10 mouse cellular contexts compared by ENCODE assay signal in the genomic region with DNA sequence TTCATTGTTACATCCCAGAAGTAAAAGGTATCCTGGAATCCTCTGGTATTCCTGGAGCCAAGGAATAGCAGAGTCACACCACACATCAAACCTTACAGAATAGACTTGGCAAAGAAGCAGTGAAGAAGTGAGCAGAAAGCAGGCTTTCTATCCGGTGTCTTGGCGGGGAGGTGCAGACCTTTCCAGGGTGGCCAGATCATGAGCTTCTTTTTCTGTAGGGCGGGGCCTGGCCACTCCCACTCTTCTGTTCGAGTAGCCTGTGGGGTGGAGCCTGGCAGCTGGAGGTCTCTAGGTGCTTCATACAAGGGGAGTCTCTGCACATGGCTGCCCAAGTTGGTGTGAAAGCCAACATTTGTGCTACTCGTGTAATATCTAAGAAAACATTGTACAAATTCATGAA. TPM values are rescaled to one million over a fixed set of nuclear protein-coding genes. Genes with fewer than 3 reads are reported as not detected.
DNase-seq lines count a peak whose midpoint lies in the region; ATAC-seq and TF ChIP-seq lines count a peak whose summit lies in the region.
"Had no signal": no experiment of that assay in that cellular context is flagged by ENCODE, and none has a peak within 500 bp of the region (broad histone marks: within the 10 kb centered on the region; RNA-seq: fewer than 3 reads in every experiment).

No protein-coding gene starts in this region.

- WGBS in midbrain, postnatal 0 days, result 25% methylated on average over 5 of the region's 5 CpGs

- H3K36me3 ChIP-seq in CH12.LX (replicated peaks in 1 of 2; ENCODE audit: control insufficient read depth in 1 of 2, insufficient read depth in 1 of 2, low read length in 1 of 2), result peaks cover 13 to 40% of the 10 kb centered on the region in 2 experiments
- H3K36me3 ChIP-seq in erythroblast, embryonic 14.5 days (ENCODE audit: control insufficient read depth), result peaks cover 44% of the 10 kb centered on the region
- H3K36me3 ChIP-seq in midbrain, postnatal 0 days (ENCODE audit: insufficient read depth, low read length), result no peaks in the 10 kb centered on the region

- in situ Hi-C loops in CH12.LX (cut with MboI; ENCODE audit: low pct_ligation_motif_present, low pct_unique_long_range_greater_than_20kb, low sequenced_read_pairs), result no loop called here

- no peak overlapping the region for H3K27ac ChIP-seq in CH12.LX (ENCODE audit: insufficient read depth, low read depth)
- no peak overlapping the region for H3K27ac ChIP-seq in midbrain, postnatal 0 days (ENCODE audit: low read depth, low read length)
- H3K27ac ChIP-seq: hindbrain, embryonic 14.5 days; limb, embryonic 15.5 days had no signal

- no peak overlapping the region for H3K4me3 ChIP-seq in CH12.LX (replicated peaks in 1 of 3; ENCODE audit: low read depth in 2 of 3, low read length in 2 of 3, poor library complexity in 1 of 3)
- peak overlapping the region; percentile 28 for H3K4me3 ChIP-seq in erythroblast, embryonic 14.5 days (replicated peaks)
- no peak overlapping the region for H3K4me3 ChIP-seq in midbrain, postnatal 0 days (ENCODE audit: low read depth, low read length)
- H3K4me3 ChIP-seq: limb, embryonic 15.5 days had no signal

- dilution Hi-C loops in CH12.LX (cut with MboI; ENCODE audit: extremely low pct_ligation_motif_present, extremely low pct_unique_long_range_greater_than_20kb, low sequenced_read_pairs), result no loop called here

- peak; percentile 91 for DNase-seq in heart, adult 11 months
- DNase-seq in heart, postnatal 25 days (ENCODE audit: low spot score), result no peak
- DNase-seq in CH12.LX (ENCODE audit: extremely low read depth), result peak; percentile 58
- DNase-seq in naive thymus-derived CD4-positive, alpha-beta T cell, adult 2 months (ENCODE audit: low read depth), result peak; percentile 32
- no peak for DNase-seq in right cerebral cortex, postnatal 10 days (ENCODE audit: low spot score in 2 of 2)
- DNase-seq in heart, adult 9 months (ENCODE audit: low spot score in 2 of 2), result no peak
- no peak for DNase-seq in midbrain, postnatal 0 days (ENCODE audit: low spot score)

- peaks cover 6 to 38% of the 10 kb centered on the region in 2 experiments; a peak in 3 of 4 replicates for H3K4me1 ChIP-seq in CH12.LX (ENCODE audit: control insufficient read depth in 1 of 2, insufficient read depth in 2 of 2)
- H3K4me1 ChIP-seq in erythroblast, embryonic 14.5 days (ENCODE audit: control insufficient read depth), result peaks cover 57% of the 10 kb centered on the region
- peaks cover 3% of the 10 kb centered on the region; the same call in 1 of the 2 replicates for H3K4me1 ChIP-seq in midbrain, postnatal 0 days (ENCODE audit: insufficient read depth, low read length)

- TF ChIP-seq POLR2A in CH12.LX (IDR thresholded peaks at IDR 0.05; ENCODE audit: low read depth, low read length), result 0 out of 2 replicates have a peak, but pooled peaks have one; percentile 27

- peaks cover 24% of the 10 kb centered on the region for H3K79me2 ChIP-seq in CH12.LX (replicated peaks; ENCODE audit: control insufficient read depth, extremely low read depth, insufficient read depth, poor library complexity, severe bottlenecking)

- no peak for ATAC-seq in midbrain, postnatal 0 days (ENCODE audit: low FRiP score)

- H3K9ac ChIP-seq in CH12.LX (ENCODE audit: insufficient read depth, low read depth), result no peak overlapping the region
- no peak overlapping the region for H3K9ac ChIP-seq in midbrain, postnatal 0 days (replicated peaks; ENCODE audit: low read length, poor library complexity, severe bottlenecking)
- H3K9ac ChIP-seq: hindbrain, embryonic 14.5 days; limb, embryonic 15.5 days had no signal

- H3K27me3 ChIP-seq in CH12.LX (replicated peaks), result no peaks in the 10 kb centered on the region
- H3K27me3 ChIP-seq in erythroblast, embryonic 14.5 days (ENCODE audit: control insufficient read depth), result no peaks in the 10 kb centered on the region
- H3K27me3 ChIP-seq in midbrain, postnatal 0 days (ENCODE audit: insufficient read depth, low read length), result no peaks in the 10 kb centered on the region
- H3K27me3 ChIP-seq: limb, embryonic 15.5 days had no signal

- H3K9me3 ChIP-seq in CH12.LX (replicated peaks; ENCODE audit: low read length), result no peaks in the 10 kb centered on the region
- no peaks in the 10 kb centered on the region for H3K9me3 ChIP-seq in erythroblast, embryonic 14.5 days (ENCODE audit: control insufficient read depth, low read length)
- no peaks in the 10 kb centered on the region for H3K9me3 ChIP-seq in midbrain, postnatal 0 days (ENCODE audit: low read length)
- H3K9me3 ChIP-seq: limb, embryonic 15.5 days had no signal

- no peak for TF ChIP-seq CTCF in CH12.LX (conservative IDR thresholded peaks at IDR 0.05 in 1 of 2, IDR thresholded peaks at IDR 0.05 in 1 of 2; ENCODE audit: low read depth in 2 of 2, low read length in 2 of 2)
- no peak for TF ChIP-seq CTCF in midbrain, postnatal 0 days (IDR thresholded peaks at IDR 0.05)

- intact Hi-C loops in heart, postnatal 25 days (cut with DNase I), result no loop called here

- no peak for TF ChIP-seq RAD21 in CH12.LX (IDR thresholded peaks at IDR 0.05; ENCODE audit: low read depth, low read length)

- no peak overlapping the region for H3K4me2 ChIP-seq in CH12.LX (ENCODE audit: insufficient read depth, low read depth, poor library complexity, severe bottlenecking)
- no peak overlapping the region for H3K4me2 ChIP-seq in midbrain, postnatal 0 days (ENCODE audit: low read depth, low read length, poor library complexity, severe bottlenecking)
- H3K4me2 ChIP-seq: hindbrain, embryonic 14.5 days; limb, embryonic 15.5 days had no signal

- TF ChIP-seq EP300 in CH12.LX (IDR thresholded peaks at IDR 0.05; ENCODE audit: low read length), result no peak

TF ChIP-seq in CH12.LX, 34 proteins besides CTCF, POLR2A, EP300 and RAD21:
- peak; percentile 46; the same call in 1 of the 2 replicates for TF ChIP-seq MXI1 (IDR thresholded peaks at IDR 0.05; ENCODE audit: low read depth, low read length)
- TF ChIP-seq TCF12 (IDR thresholded peaks at IDR 0.05; ENCODE audit: low read depth, low read length), result 0 out of 2 replicates have a peak, but pooled peaks have one; percentile 26
- no peak for TF ChIP-seq ZC3H11A (IDR thresholded peaks at IDR 0.05; ENCODE audit: low read depth, low read length)
- peak; percentile 70 for TF ChIP-seq ZNF384 (IDR thresholded peaks at IDR 0.05; ENCODE audit: low read depth, low read length)
- TF ChIP-seq MEF2A (IDR thresholded peaks at IDR 0.05; ENCODE audit: borderline replicate concordance, low read depth, low read length), result no peak

RNA-seq across cellular contexts. Expression of a gene that starts 1.3 kb away (rescaled TPM):
- 10 to 100 TPM; 49.8 to 54.1 TPM for total RNA-seq in heart, postnatal 25 days (2021)
- 60.2 and 63.3 TPM in 2 replicates for total RNA-seq in CH12.LX (2012; rRNA removed)
- total RNA-seq in CH12.LX (2014; rRNA removed), result 89.2 and 91.9 TPM in 2 replicates
- 83.8 and 99.3 TPM in 2 replicates for polyA plus RNA-seq in CH12.LX (2012; ENCODE audit: insufficient read length, low read depth)
- polyA plus RNA-seq in erythroblast, embryonic 14.5 days (2012), result 6.2 and 7.4 TPM in 2 replicates
- 22.5 and 26.7 TPM in 2 replicates for total RNA-seq in midbrain, postnatal 0 days (2014; rRNA removed)
- polyA plus RNA-seq in midbrain, postnatal 0 days (2015; fragmentation: Nextera tagmentation; extraction: Ambion mirVana), result 14.9 and 16.0 TPM in 2 replicates

RNA-seq across cellular contexts. Expression of a gene that starts 15.5 kb away (rescaled TPM):
- under 1 TPM; 0.36 to 0.49 TPM for total RNA-seq in heart, postnatal 25 days (2021)
- total RNA-seq in CH12.LX (2012; rRNA removed) (0.59 and 0.63 TPM in 2 replicates), CH12.LX (2014; rRNA removed) (0.45 and 0.47 TPM in 2 replicates)
- 1.1 and 1.5 TPM in 2 replicates for polyA plus RNA-seq in CH12.LX (2012; ENCODE audit: insufficient read length, low read depth)
- 0.05 and 0.07 TPM in 2 replicates for polyA plus RNA-seq in erythroblast, embryonic 14.5 days (2012)
- 0.11 and 0.66 TPM in 2 replicates for total RNA-seq in midbrain, postnatal 0 days (2014; rRNA removed)
- polyA plus RNA-seq in midbrain, postnatal 0 days (2015; fragmentation: Nextera tagmentation; extraction: Ambion mirVana), result 0.11 and 0.15 TPM in 2 replicates

RNA-seq across cellular contexts. Expression of a gene that starts 29.2 kb away (rescaled TPM):
- not detected for total RNA-seq in heart, postnatal 25 days (2021)
- total RNA-seq in CH12.LX (2012; rRNA removed), result 0.04 and 0.08 TPM in 2 replicates
- not detected in 2 replicates for total RNA-seq in CH12.LX (2014; rRNA removed)
- 0.07 and 0.36 TPM in 2 replicates for polyA plus RNA-seq in CH12.LX (2012; ENCODE audit: insufficient read length, low read depth)
- polyA plus RNA-seq in erythroblast, embryonic 14.5 days (2012), result not detected in 2 replicates
- total RNA-seq in midbrain, postnatal 0 days (2014; rRNA removed), result 1.1 and 2.8 TPM in 2 replicates
- polyA plus RNA-seq in midbrain, postnatal 0 days (2015; fragmentation: Nextera tagmentation; extraction: Ambion mirVana), result 1.5 and 3.4 TPM in 2 replicates

Comparison
In these comparisons a context has a peak if more than half of its experiments do, and no peak if none do; other contexts are left out.
1. DNase-seq: peak in heart, adult 11 months (single experiment), CH12.LX (single experiment) and naive thymus-derived CD4-positive, alpha-beta T cell, adult 2 months (single experiment); none in heart, postnatal 25 days (single experiment), right cerebral cortex, postnatal 10 days (0 of 2), heart, adult 9 months (0 of 2) and midbrain, postnatal 0 days (single experiment).